In genomic region chr3:54555954-54556353, GRCm38 (mm10) we compare ENCODE assay signal across 16 mouse cellular contexts.
DNase-seq lines count a peak whose midpoint lies in the region; ATAC-seq and TF ChIP-seq lines count a peak whose summit lies in the region.
"Had no signal": no experiment of that assay in that cellular context is flagged by ENCODE, and none has a peak within 500 bp of the region (broad histone marks: within the 10 kb centered on the region; RNA-seq: fewer than 3 reads in every experiment).

No protein-coding gene starts in this region.

- WGBS in lung, postnatal 0 days = 84% methylated on average over 2 of the region's 2 CpGs
- 92% methylated on average over 2 of the region's 2 CpGs for WGBS in forebrain, embryonic 15.5 days

- no peak overlapping the region for H3K4me2 ChIP-seq in lung, postnatal 0 days (replicated peaks; ENCODE audit: low read depth, low read length)
- no peak overlapping the region for H3K4me2 ChIP-seq in forebrain, embryonic 15.5 days (replicated peaks)
- H3K4me2 ChIP-seq: liver, embryonic 11.5 days had no signal

- no peaks in the 10 kb centered on the region for H3K27me3 ChIP-seq in lung, postnatal 0 days (replicated peaks; ENCODE audit: insufficient read depth, low read length)
- no peaks in the 10 kb centered on the region for H3K27me3 ChIP-seq in ES-Bruce4 (ENCODE audit: control insufficient read depth, insufficient read depth, low read length, poor library complexity, severe bottlenecking)
- no peaks in the 10 kb centered on the region for H3K27me3 ChIP-seq in forebrain, embryonic 15.5 days

- H3K9ac ChIP-seq in lung, postnatal 0 days (replicated peaks; ENCODE audit: low read depth) = no peak overlapping the region
- no peak overlapping the region for H3K9ac ChIP-seq in ES-Bruce4 (ENCODE audit: low read depth, poor library complexity, severe bottlenecking)
- H3K9ac ChIP-seq in forebrain, embryonic 15.5 days (replicated peaks) = no peak overlapping the region

- no peak overlapping the region for H3K27ac ChIP-seq in lung, postnatal 0 days (ENCODE audit: low read length)
- no peak overlapping the region for H3K27ac ChIP-seq in ES-Bruce4 (ENCODE audit: insufficient read depth, low read length)
- no peak overlapping the region for H3K27ac ChIP-seq in forebrain, embryonic 15.5 days (replicated peaks)
- H3K27ac ChIP-seq: heart, embryonic 10.5 days; hindbrain, embryonic 10.5 days had no signal

- TF ChIP-seq CTCF in lung, postnatal 0 days (IDR thresholded peaks at IDR 0.05) = peak; percentile 30
- peak; percentile 8 for TF ChIP-seq CTCF in ES-Bruce4 (IDR thresholded peaks at IDR 0.05; ENCODE audit: low read depth, low read length)

- H3K9me3 ChIP-seq in lung, postnatal 0 days (ENCODE audit: low read length) = 0 out of 2 replicates have a peak, but pooled peaks cover 4% of the 10 kb centered on the region
- no peaks in the 10 kb centered on the region for H3K9me3 ChIP-seq in ES-Bruce4 (replicated peaks; ENCODE audit: control insufficient read depth, insufficient read depth, low read length, poor library complexity, severe bottlenecking)
- H3K9me3 ChIP-seq in forebrain, embryonic 15.5 days = no peaks in the 10 kb centered on the region
- H3K9me3 ChIP-seq: heart, embryonic 10.5 days had no signal

- no peak for TF ChIP-seq EP300 in lung, postnatal 0 days (IDR thresholded peaks at IDR 0.05)
- no peak for TF ChIP-seq EP300 in ES-Bruce4 (IDR thresholded peaks at IDR 0.05; ENCODE audit: insufficient read depth, low read depth, low read length)

- ATAC-seq in lung, postnatal 0 days = no peak
- ATAC-seq in megakaryocyte progenitor cell, adult 5-6 weeks (replicated peaks; ENCODE audit: poor library complexity) = peak; percentile 52; the same call in 1 of the 2 replicates
- ATAC-seq in forebrain, embryonic 15.5 days (replicated peaks) = no peak

- no peaks in the 10 kb centered on the region for H3K4me1 ChIP-seq in lung, postnatal 0 days (ENCODE audit: insufficient read depth, low read depth, low read length)
- no peaks in the 10 kb centered on the region for H3K4me1 ChIP-seq in ES-Bruce4 (ENCODE audit: control insufficient read depth, insufficient read depth, low read length)
- H3K4me1 ChIP-seq in forebrain, embryonic 15.5 days = no peaks in the 10 kb centered on the region
- H3K4me1 ChIP-seq: heart, embryonic 10.5 days; hindbrain, embryonic 10.5 days had no signal

- H3K36me3 ChIP-seq in lung, postnatal 0 days (ENCODE audit: insufficient read depth, low read length) = no peaks in the 10 kb centered on the region
- no peaks in the 10 kb centered on the region for H3K36me3 ChIP-seq in ES-Bruce4 (ENCODE audit: control insufficient read depth, insufficient read depth, low read length, poor library complexity, severe bottlenecking)
- H3K36me3 ChIP-seq in forebrain, embryonic 15.5 days = no peaks in the 10 kb centered on the region
- H3K36me3 ChIP-seq: heart, embryonic 10.5 days; hindbrain, embryonic 10.5 days had no signal

- DNase-seq in lung, postnatal 0 days (ENCODE audit: low spot score) = no peak
- DNase-seq in lung, postnatal 14 days = no peak
- DNase-seq in ZHBTc4 (ENCODE audit: low read depth, low spot score) = peak; percentile 64
- no peak for DNase-seq in cerebellum, postnatal 25 days
- DNase-seq in heart, postnatal 4 days = no peak
- DNase-seq: adrenal gland, adult 8-10 months; cerebellum, adult 11 months; kidney, adult 18-20 months; lung, postnatal 4 days; right cerebral cortex, postnatal 25 days had no signal

- no peak overlapping the region for H3K4me3 ChIP-seq in lung, postnatal 0 days (ENCODE audit: low read depth, low read length)
- H3K4me3 ChIP-seq in ES-Bruce4 (ENCODE audit: low read depth, low read length) = no peak overlapping the region
- no peak overlapping the region for H3K4me3 ChIP-seq in forebrain, embryonic 15.5 days
- H3K4me3 ChIP-seq: heart, embryonic 10.5 days; hindbrain, embryonic 10.5 days had no signal

- TF ChIP-seq POLR2A in ES-Bruce4 (IDR thresholded peaks at IDR 0.05; ENCODE audit: insufficient read depth, low read length) = no peak
